Mouse (Mus musculus) heart, postnatal 0 days (tissue): Measurements from ENCODE around the gene Plxna4.

Source experiments
- CTCF ChIP-seq: IDR thresholded peaks from 2 replicates; pipeline ENCODE4 v1.5.1; 2016; ENCODE audit warnings: antibody characterized with exemption, control low read depth, low read depth
- EP300 ChIP-seq: IDR thresholded peaks from 2 replicates; pipeline ENCODE4 v1.6.1; 2016; ENCODE audit warnings: antibody characterized with exemption, low read depth

- TF ChIP-seq CTCF (no peak), EP300 (no peak)
These were observed 192.6 kb downstream of the Plxna4 start for GRCm38 (mm10) chr6:32395415-32395814.
